Mouse (Mus musculus) lung, postnatal 0 days (tissue): ENCODE results near the gene Rpl9-ps6.

Experiments used
- CTCF ChIP-seq: IDR thresholded peaks from 2 replicates; pipeline ENCODE4 v1.5.1; 2016; ENCODE audit warnings: antibody characterized with exemption, mild to moderate bottlenecking
- EP300 ChIP-seq: IDR thresholded peaks from 2 replicates; pipeline ENCODE4 v1.6.1; 2016; ENCODE audit warnings: antibody characterized with exemption, mild to moderate bottlenecking, control low read depth

- TF ChIP-seq EP300: no peak
- TF ChIP-seq CTCF: no peak
Measured at GRCm38 (mm10) chr19:32480791-32481442, 14.5 kb upstream of the Rpl9-ps6 start.
